Mouse (Mus musculus): ENCODE measurements around the gene Cdpf1.

GRCm38 (mm10) chr15:85807404-85807803 is 4.1 kb downstream of the Cdpf1 start:
- TF ChIP-seq CTCF (IDR thresholded peaks at IDR 0.05; ENCODE audit: control insufficient read depth, insufficient read depth, low read length) (no peak), POLR2A (IDR thresholded peaks at IDR 0.05; ENCODE audit: borderline replicate concordance, control insufficient read depth, low read depth, low read length) (no peak)

All from bone marrow, adult 2 months (tissue).